Mouse (Mus musculus) G1E (cell line): ENCODE measurements around the gene Olfr419.

ENCODE experiments used
- CTCF ChIP-seq: IDR thresholded peaks from 2 replicates; pipeline ENCODE4 v1.5.1; 2012; ENCODE audit warnings: low read depth, low read length, inconsistent platforms, mixed read lengths
- GATA1 ChIP-seq: IDR thresholded peaks from 2 replicates; pipeline ENCODE4 v1.6.1; 2012; ENCODE audit warnings: borderline replicate concordance, low read length, inconsistent platforms, mixed read lengths
- POLR2AphosphoS5 ChIP-seq: IDR thresholded peaks from 2 replicates; pipeline ENCODE4 v1.6.1; 2012; ENCODE audit warnings: low read depth, low read length, inconsistent platforms; ENCODE audit not compliant: insufficient replicate concordance
- TAL1 ChIP-seq: conservative IDR thresholded peaks from 2 replicates; pipeline ENCODE4 v1.6.1; 2012; ENCODE audit warnings: low read depth, low read length, inconsistent platforms, mixed read lengths

GRCm38 (mm10) chr1:174239916-174240315 is 11.9 kb downstream of the Olfr419 start:
- no peak for TF ChIP-seq CTCF
- no peak for TF ChIP-seq POLR2AphosphoS5
- TF ChIP-seq GATA1 = no peak
- no peak for TF ChIP-seq TAL1
